Mouse (Mus musculus): ENCODE results near the gene Arid1b.

GRCm38 (mm10) chr17:5182493-5182892, 188.4 kb downstream of the Arid1b start:
- TF ChIP-seq CTCF (conservative IDR thresholded peaks at IDR 0.05; ENCODE audit: low read length) (no peak), POU5F1 (IDR thresholded peaks at IDR 0.05; ENCODE audit: borderline replicate concordance, low read length) (no peak), NANOG (IDR thresholded peaks at IDR 0.05; ENCODE audit: borderline replicate concordance, low read length) (no peak)

All from E14TG2a.4 (cell line).